Mouse (Mus musculus) megakaryocyte, adult 5-6 weeks (primary cell): ENCODE data around the gene Gcnt3. TPM values are rescaled to one million over a fixed set of nuclear protein-coding genes. Genes with fewer than 3 reads are reported as not detected.
A peak's percentile ranks its signal among the peaks of the same experiment; 100 is the strongest.
"Not testable (repeated sequence)": the region's sequence is repeated elsewhere in the genome, so short reads cannot be mapped to it uniquely, and the experiment has no call there.

Source experiments
- ATAC-seq: 2 replicates; pipeline ENCODE4 v1.8.0; 2016; ENCODE audit warnings: mild to moderate bottlenecking, inconsistent platforms; ENCODE audit not compliant: poor library complexity, severe bottlenecking
- total RNA-seq, 2 experiments: library from RNA; stranded (forward) in 1 of 2; stranded (reverse) in 1 of 2; fragments of 153-499, 151-499 nt in 1 of 2; fragments of 221-1000, 200-1000 nt in 1 of 2; gene quantifications; 2 replicates each; pipeline versions ENCODE4 v1.2.3 to v1.2.4; 2015 to 2017

Gene Gcnt3
- total RNA-seq, 2 experiments from 2014 or later: not detected

- no peak for ATAC-seq
Measured at GRCm38 (mm10) chr9:70046255-70046654, 8.4 kb upstream of the Gcnt3 start.

- no peak for ATAC-seq
Measured at GRCm38 (mm10) chr9:70044865-70045264, 7.0 kb upstream of the Gcnt3 start.

- no peak for ATAC-seq
Measured at GRCm38 (mm10) chr9:70042935-70043334, 5.0 kb upstream of the Gcnt3 start.

DNA sequence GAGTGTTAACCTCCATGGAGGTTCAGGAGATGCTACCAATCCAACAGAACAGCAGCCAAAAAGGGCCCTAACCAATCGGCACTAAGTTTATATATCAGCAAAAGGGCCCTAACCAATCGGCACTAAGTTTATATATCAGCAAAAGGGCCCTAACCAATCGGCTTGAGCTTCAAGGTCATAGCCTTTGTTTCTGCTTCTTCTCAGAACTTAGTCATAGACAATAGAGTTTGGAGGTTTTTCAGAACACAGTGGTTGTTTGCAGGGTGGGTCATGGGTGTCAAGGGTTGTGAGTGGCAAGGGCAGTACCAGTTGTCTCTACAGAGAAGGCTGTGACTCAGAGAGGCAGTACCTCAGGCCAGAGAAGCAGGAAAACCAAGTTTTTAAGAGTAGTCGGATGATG lies 4.2 kb upstream of the Gcnt3 start:
- no peak for ATAC-seq

DNA sequence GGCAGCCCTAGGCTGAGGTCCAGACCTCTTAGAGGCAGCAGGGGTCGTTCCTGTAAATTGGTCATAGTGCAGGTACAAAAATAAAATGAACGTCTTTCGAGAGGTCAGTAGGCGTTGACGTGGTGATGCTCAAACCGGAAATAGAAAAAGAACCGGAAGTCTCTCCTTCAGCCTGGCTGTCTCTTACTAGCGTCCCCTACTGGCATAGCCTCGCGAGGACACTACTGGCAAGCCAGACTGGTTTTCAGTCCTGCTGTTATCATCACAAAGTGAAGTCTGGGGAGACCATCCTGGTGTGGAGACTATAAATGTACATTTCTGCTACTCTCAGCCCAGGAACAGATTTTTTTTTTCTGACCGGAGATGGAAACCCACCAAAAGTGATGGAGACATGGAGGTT lies 2.7 kb upstream of the Gcnt3 start:
- no peak for ATAC-seq

DNA sequence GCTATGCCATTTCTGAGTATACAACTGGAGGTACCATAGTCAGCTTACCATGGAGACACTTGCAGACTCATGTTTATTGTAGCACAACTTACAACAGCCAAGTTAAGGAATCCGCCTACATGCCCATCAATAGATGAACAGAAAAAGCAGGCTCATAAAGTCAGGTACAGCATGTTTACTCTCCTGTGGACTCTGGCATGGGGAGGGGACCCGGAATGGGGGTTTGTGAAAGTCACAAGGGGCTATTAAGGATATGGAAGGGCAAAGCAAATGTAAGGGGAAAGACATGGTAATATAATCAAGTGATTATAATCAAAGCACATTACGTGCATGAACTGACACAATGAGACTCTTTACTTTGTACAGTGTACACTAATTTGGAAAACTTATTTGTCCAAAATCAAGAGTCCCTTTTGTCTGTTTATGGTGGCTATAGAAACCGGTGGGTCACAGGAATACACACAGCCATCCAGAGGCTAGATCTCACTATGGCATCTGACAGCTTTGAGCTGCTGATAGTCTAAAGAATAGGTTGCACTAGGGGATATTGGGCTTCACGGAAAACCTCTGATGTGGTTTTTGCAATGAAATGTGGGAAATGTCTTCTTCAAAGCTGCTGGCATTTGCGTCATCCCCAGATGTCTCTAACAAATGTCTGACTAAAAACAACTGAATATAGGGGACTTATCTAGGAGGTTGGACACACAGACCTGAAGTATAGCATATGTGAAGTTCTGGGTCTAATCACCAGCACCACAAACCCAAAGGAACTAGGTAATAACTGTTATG lies 1.9 kb upstream of the Gcnt3 start:
- ATAC-seq: no peak

DNA sequence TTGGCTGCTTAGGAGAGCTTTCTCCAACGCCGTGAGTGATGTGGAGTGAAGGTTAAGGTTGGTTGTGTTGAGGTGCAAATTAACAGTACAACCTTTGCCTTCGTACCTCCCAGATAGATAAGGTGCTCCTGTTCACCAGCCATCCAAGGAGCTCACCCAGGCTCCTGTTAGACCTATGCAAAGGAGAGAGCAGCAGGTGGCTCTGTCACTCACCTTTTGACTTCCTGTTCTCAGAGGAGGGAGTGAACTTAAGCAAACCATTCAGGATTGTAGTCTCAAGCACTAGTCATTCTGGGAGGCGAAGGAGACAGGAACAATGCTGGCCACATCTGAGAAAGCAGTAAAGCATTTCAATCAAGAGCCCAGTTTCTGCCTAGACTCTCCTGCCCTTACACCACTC lies 1.2 kb downstream of the Gcnt3 start:
- no peak for ATAC-seq

- peak; percentile 55; the same call in 1 of the 2 replicates for ATAC-seq
Measured at GRCm38 (mm10) chr9:70034702-70035101, 3.2 kb downstream of the Gcnt3 start.

DNA sequence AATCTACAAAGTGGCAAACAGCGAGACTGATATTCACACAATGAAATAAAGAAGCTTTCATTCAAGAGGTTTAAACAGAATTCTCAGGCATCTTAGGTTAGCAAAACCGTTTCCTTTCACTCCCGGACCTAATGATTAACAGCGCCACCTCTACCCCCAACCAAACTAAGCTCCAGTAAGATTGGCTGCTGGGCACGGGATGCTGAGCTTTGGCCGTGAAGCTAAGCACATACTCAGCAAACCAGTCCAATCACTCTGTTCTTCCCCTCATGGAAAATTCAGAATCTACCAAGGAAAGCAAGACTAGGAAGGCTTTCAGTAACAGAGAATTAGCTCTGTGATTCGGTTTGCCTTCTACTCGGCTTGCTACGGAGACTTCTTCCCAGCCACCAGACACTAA lies 4.8 kb downstream of the Gcnt3 start:
- ATAC-seq: no peak

GRCm38 (mm10) chr9:70032167-70032566 lies 5.7 kb downstream of the Gcnt3 start:
- peak; percentile 84 for ATAC-seq

DNA sequence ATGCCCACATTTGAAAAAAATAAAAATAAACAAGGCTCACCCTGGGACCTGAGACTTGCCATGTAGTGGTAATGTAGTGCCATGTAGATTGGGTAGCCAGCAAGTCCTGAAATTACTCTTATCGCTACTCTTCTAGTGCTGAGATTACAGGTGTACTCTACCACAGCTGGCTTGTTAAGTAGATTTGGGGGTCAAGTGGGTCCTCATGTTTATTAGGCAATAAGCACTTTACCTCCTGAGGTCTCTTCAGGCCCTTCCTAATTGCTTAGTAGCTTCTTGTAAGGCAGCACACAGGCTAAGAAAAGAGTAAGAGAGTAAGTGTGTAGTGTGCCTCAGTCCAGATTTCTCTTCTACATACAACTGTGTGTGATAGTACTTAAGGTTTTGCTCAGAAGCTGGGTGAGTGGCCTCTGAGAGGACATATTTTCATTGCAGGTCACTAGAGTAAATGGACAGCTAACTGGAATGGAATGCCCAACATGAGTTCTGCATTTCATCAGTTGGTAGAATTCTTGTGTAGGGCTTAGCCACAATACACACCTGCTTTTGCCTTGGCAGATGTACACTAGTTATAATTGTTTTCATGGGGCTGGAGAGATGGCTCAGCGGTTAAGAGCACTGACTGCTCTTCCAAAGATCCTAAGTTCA lies 12.4 kb downstream of the Gcnt3 start:
- ATAC-seq: no peak

- ATAC-seq: peak; percentile 54
Measured at GRCm38 (mm10) chr9:70024648-70025047, 13.2 kb downstream of the Gcnt3 start.

DNA sequence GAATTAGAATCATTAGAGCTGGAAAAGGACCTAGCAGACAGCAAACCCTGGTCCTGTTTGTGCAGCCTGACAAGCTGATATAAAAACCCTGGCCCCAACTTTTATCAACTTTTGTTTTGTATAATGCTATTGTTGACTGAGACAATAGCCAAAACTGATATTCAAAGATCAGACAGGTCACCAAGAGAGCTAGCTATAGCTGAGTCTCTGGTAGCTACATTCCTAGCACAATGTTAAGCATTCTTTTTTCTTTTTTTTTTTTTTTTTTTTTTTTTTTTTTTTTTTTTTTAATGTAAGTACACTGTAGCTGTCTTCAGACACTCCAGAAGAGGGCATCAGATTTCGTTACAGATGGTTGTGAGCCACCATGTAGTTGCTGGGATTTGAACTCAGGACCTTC lies 14.3 kb downstream of the Gcnt3 start:
- ATAC-seq: not testable (repeated sequence)

DNA sequence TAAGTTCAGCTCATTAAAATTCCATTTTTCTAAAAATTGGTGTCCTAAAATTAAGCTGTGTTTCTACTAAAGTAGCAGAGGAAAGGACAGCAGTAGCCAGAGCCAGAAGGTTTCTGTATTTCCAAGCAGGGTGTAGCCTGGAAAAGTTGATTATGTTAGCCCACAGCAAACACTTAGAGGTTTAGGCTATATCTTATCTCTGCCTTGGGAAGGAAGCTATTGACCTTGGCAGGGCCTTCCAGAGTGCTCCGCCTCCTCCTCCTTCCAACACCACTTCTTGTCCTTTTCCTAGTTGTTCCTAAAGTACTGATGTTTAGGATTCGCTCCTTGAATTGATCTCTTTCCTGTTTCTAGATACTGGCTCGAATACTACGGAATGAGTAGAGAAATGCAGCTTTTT lies 15.8 kb downstream of the Gcnt3 start:
- ATAC-seq: no peak

- ATAC-seq: no peak
Measured at GRCm38 (mm10) chr9:70021610-70022009, 16.3 kb downstream of the Gcnt3 start.

DNA sequence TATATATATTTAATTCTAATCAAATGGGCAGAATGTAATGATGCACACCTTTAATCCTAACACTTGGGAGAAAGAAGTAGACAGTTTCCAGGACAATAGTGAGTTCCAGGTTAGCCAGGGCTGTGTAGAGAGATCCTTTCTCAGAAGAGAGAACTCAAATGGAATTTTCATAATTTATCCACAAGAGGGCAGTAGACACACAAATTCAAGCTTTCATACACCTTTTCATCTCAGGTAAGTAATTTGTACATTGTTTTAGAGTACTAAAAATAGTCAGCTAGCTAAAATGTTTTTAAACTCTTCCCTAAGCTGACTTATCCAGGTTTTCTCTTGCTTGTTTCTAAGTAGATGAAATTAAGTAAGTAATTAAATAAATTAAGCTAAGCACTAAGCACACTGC lies 19.0 kb downstream of the Gcnt3 start:
- no peak for ATAC-seq

DNA sequence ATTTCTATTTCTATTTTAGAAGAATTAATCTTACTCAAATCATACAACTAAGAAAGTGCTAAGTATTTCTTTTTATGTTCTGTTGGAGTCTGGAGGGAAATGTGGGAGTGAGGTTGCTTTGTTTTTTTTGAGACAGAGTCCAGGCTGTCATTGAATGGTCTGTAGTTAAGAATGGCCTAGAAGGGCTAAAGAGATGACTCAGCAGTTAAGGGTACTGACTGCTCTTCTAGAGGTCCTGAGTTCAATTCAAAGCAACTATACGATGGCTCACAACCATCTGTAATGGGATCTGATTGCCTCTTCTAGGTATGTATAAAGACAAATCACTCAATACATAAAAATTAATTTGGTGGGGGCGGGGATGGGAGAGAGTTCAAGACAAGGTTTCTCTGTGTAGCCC lies 22.3 kb downstream of the Gcnt3 start:
- ATAC-seq: no peak

DNA sequence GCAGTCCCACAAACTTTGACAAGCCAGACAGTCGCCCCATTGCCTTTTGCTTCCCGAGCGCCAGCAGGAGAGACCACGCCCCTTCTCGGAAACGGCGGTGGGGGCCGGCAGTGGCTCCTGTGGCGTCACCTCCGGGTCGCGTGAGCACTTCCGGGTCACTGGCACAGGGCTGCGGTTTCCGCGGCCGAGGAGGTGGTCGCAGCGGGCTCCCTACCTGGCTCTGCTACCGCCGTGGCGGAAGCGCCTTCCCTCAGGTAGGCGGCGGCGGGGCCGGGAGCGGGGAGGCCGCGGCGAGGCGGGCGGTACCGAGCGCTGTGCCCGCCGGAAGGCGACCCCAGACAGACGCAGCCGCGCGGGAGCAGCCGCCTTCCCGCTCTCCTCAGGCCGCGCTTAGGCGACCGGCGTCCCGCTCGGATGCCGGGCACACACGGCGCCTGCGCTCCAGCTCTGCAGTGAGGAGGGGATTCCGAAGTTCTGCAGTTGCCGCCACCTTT lies 25.4 kb downstream of the Gcnt3 start, which contains the start of gene Gtf2a2:
TSS of gene Gtf2a2 (plus strand) at position 143 of the 494 bp plus-strand sequence.
- ATAC-seq: peak; percentile 98

DNA sequence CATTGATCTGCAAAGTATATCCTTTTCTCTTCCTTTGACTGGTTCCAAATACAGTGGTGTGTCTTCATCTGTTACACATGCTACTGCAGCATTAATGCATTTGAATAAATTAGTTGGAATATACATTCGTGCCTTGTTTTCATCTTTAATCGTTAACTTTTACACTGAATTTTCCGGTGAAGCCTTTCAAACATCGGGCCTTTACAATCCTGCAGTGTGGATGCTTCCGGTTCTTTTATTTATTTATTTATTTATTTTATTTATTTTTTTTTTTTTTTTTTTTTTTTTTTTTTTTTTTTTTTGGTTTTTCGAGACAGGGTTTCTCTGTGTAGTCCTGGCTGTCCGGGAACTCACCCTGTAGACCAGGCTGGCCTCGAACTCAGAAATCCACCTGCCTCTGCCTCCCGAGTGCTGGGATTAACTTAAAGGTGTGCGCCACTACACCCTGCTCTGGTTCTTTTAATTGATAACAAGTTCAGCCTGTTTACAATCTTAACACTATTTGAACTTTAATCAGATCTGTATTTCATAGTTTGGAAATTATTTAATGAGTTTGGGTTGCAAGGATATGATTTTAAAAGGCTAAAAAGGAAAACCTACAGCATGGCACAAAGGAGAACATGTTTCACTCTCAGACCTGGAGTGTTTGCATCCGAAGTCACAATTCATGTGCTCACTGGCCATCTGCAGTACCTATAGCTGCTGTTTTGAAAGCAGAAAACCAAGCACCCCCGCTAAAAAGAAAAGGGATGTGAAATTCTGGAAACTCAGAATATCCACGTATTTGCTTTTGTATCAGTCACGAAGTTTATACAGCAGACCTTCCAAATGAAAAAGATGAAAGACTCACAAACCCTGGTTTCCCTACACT lies 26.1 kb downstream of the Gcnt3 start:
- ATAC-seq: peak; percentile 10; the same call in 1 of the 2 replicates

- no peak for ATAC-seq
Measured at GRCm38 (mm10) chr9:70010781-70011473, 27.0 kb downstream of the Gcnt3 start.
